Mouse (Mus musculus) left cerebral cortex, postnatal 25 days (tissue): ENCODE measurements at regions not wholly inside any gene's neighbourhood (a gene's known extent, or its start where the extent isn't known, plus 50 kb on each side); places are given as distances from the start of the nearest gene placed in this dataset.
A peak's percentile ranks its signal among the peaks of the same experiment; 100 is the strongest.

Experiments
- DNase-seq, 2 experiments: peaks; one replicate each; pipeline ENCODE4 v3.0.0; 2022; ENCODE audit warnings: low spot score in 2 of 2, mixed read lengths in 1 of 2
- intact Hi-C: fragments of 180-260 bp; cut with DNase I; formaldehyde crosslinking; loops from one replicate; pipeline ENCODE4 v1.15.1; 2025

- DNase-seq: no peak
- intact Hi-C loops: no loop called here
These were observed 57.6 kb upstream of the D1Pas1 start for GRCm38 (mm10) chr1:186909518-186910105.

- intact Hi-C loops: no loop called here
These were observed 58.1 kb upstream of the D1Pas1 start for GRCm38 (mm10) chr1:186909073-186909472.

GRCm38 (mm10) chr1:186907409-186908170 is 59.6 kb upstream of the D1Pas1 start:
- DNase-seq: no peak

More at GRCm38 (mm10) chr1:186909073-186909472, 58.1 kb upstream of the D1Pas1 start:
- no peak for DNase-seq

DNA sequence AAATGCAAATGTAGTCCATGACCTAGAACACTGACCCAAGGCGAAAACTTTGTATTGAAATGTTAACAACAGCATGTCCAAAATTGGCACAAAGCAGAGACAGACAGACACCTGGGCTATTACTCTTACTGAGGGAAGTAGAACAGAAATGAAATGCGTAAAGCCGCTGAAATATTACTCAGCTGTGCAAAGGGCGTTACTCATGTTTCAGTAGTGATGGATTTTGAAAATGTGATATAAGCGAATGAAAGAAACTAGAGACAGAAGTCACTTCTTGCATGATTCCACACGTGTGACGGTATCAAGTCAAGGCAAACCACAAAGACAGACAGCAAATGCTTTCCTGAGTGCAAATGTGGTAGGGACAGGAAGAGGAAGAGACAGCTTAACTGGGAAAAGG is 61.3 kb upstream of the D1Pas1 start:
- intact Hi-C loops: no loop called here
- no peak for DNase-seq

More at GRCm38 (mm10) chr1:186907409-186908170, 59.6 kb upstream of the D1Pas1 start:
- intact Hi-C loops: no loop called here

- DNase-seq: no peak
- intact Hi-C loops: no loop called here
These were observed 65.7 kb upstream of the D1Pas1 start for GRCm38 (mm10) chr1:186901548-186901947.

DNA sequence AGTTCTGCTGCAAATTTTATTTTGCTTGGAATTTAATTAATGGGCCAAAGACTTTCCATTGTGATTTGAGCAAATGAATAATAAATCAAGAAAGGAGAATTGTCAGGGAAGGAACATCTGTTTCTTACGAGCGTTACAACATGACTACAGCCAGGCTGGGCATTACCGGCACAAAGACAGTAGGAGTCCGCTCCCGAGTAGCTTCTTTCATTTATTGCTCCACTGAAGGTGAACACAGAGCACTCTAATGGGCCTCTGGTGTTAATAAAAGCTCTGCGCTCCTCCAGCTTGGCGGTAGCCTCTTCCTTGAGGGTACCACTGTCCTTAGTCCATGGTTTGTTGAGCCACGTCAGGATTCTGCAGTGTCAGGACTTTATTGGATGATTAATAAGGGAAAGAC is 69.0 kb upstream of the D1Pas1 start:
- no peak for DNase-seq
- intact Hi-C loops: no loop called here

GRCm38 (mm10) chr1:186889584-186889852 is 77.7 kb upstream of the D1Pas1 start:
- intact Hi-C loops: no loop called here
- DNase-seq: no peak

- DNase-seq: no peak
- intact Hi-C loops: no loop called here
These were observed 78.2 kb upstream of the D1Pas1 start for GRCm38 (mm10) chr1:186888767-186889583.

GRCm38 (mm10) chr1:186887127-186887526 is 80.1 kb upstream of the D1Pas1 start:
- DNase-seq: no peak
- intact Hi-C loops: no loop called here

GRCm38 (mm10) chr1:186880391-186880790 is 86.8 kb upstream of the D1Pas1 start:
- intact Hi-C loops: no loop called here
- DNase-seq: no peak

- intact Hi-C loops: no loop called here
- peak in 1 of 2 experiments; percentile 4 for DNase-seq
These were observed 106.4 kb upstream of the D1Pas1 start for GRCm38 (mm10) chr1:186860608-186861444.

GRCm38 (mm10) chr1:186858285-186858684 is 108.9 kb upstream of the D1Pas1 start:
- no peak for DNase-seq
- intact Hi-C loops: no loop called here

DNA sequence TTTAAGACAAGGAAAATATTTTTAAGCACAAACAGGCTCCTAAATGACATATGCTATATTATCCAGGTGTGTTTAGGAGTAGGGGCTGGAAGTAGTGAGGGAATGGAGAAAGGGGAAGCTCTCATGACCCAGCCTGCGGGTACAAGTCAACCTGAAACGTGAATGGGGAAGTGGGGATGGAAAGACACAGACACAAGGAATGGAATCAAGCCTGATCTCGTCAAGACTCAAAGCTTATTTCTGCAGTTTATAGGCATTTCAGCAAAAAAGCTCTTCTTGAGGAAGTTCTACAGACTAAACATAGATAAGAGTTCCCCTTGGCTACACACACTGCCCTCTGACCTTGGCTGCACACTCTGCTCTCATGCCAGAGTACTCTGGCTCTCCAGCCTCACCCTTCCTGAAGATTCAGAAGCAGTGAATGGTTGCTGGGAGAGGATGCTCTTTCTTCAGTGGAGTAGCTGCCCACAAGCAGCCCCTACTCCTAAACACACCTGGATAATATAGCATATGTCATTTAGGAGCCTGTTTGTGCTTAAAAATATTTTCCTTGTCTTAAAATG is 106.4 kb upstream of the Rrp15 start:
- intact Hi-C loops: no loop called here
- no peak for DNase-seq

- intact Hi-C loops: no loop called here
- no peak for DNase-seq
These were observed 96.1 kb upstream of the Rrp15 start for GRCm38 (mm10) chr1:186845256-186845655.

DNA sequence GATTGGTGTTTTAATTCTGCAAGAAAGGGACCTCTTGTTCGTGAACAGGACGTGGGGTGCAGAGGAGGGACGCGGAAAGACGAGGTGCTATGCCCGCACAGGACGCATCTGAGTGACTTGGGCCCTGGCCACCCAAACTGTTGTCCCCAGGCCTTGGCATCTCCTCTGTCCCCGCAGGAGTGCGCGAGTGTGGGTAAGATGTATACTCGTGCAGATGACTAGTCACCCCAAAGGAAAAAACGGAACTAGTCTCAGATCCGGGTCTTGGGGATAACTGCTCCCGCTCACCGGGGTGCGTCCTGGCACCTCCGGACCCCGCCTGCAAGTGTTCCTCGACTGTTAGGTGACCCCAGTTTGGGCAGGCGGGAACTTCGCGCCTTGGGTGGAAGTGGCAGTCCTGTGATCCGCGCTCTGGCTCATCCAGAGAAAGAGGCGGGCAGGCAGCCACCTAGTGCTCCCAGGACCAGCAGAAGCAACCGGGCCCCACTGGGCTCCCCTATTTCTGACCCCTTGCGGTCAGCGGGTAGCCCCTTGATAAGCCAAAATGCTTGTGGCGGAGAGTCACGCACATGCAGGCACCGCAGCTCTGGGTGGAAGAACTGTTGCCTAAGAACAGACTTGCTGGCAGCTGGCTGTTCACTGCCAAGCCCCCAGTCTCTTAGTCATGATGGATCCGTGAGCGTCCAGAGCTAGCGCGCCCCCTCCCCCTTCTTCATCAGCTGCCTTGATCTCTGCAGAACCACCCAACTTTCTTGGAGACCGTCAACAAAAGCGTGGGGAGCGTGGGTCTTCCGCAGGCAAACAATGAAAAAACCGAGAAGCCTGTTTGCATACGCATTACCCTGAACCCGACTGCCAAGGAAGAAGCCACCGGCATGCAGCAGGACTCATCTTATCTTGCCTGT is 85.0 kb upstream of the Rrp15 start:
- intact Hi-C loops: no loop called here
- peak; percentile 9 to 17 for DNase-seq

GRCm38 (mm10) chr1:186833441-186833895 is 84.3 kb upstream of the Rrp15 start:
- DNase-seq: no peak
- intact Hi-C loops: no loop called here

DNA sequence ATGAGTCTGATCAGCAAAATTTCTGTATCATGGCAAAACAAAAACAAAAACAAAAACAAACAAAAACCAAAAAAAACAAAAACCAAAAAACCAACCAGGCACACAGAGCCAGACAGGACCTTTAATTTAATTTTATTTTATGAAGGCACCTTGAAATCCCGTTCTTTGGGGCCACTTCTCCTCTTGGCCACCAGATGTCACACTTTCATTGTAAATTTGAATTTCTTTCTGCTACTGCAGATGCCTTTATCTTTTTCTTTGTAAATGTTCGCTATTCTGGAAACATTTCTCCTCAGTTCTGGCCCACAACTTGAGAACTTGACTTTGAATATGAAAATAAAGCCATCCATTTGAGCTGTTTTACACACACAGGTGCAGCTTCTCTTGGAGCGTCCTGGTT is 78.6 kb upstream of the Rrp15 start:
- intact Hi-C loops: loop anchor here (5.0 to 10.0 kb wide), 2 partner anchors 307 to 620 kb away; no protein-coding TSS in a partner anchor
- peak; percentile 51 to 65 for DNase-seq

GRCm38 (mm10) chr1:186808192-186808960 is 59.2 kb upstream of the Rrp15 start:
- intact Hi-C loops: no loop called here
- DNase-seq: no peak
